Mouse (Mus musculus) bone marrow, adult 2 months (tissue): ENCODE data around the gene Hkdc1.

Experiments
- CTCF ChIP-seq: fragments of 200-500 bp; IDR thresholded peaks from 2 replicates; pipeline ENCODE4 v1.5.1; 2011; ENCODE audit warnings: low read length, control low read depth; ENCODE audit not compliant: control insufficient read depth, insufficient read depth
- POLR2A ChIP-seq: fragments of 200-500 bp; IDR thresholded peaks from 2 replicates; pipeline ENCODE4 v1.6.1; 2011; ENCODE audit warnings: low read depth, mild to moderate bottlenecking, control low read depth, low read length, borderline replicate concordance; ENCODE audit not compliant: control insufficient read depth

GRCm38 (mm10) chr10:62422255-62422654 lies at the start of gene Hkdc1:
- TF ChIP-seq POLR2A, result no peak
- TF ChIP-seq CTCF, result no peak
